Mouse (Mus musculus) heart, embryonic 12.5 days (tissue): Measurements from ENCODE around the gene Arl3. TPM values are rescaled to one million over a fixed set of nuclear protein-coding genes. Genes with fewer than 3 reads are reported as not detected.
"Not testable (repeated sequence)": the region's sequence is repeated elsewhere in the genome, so short reads cannot be mapped to it uniquely, and the experiment has no call there.

Experiments used
- ATAC-seq: fragments of 200-750 bp; cut with Nextera tagmentation; 2 replicates; pipeline ENCODE4 v1.8.0; 2017; ENCODE audit warnings: moderate TSS enrichment, moderate library complexity; ENCODE audit not compliant: insufficient number of reproducible peaks, low FRiP score
- H3K27ac ChIP-seq: fragments of 300-500 bp; sonication (generic); 2 replicates; pipeline ENCODE4 v1.5.1; 2016; ENCODE audit warnings: mild to moderate bottlenecking, moderate library complexity; ENCODE audit not compliant: poor library complexity, severe bottlenecking
- H3K27me3 ChIP-seq: fragments of 300-500 bp; sonication (generic); replicated peaks from 2 replicates; pipeline ENCODE4 v1.6.1; 2016; ENCODE audit warnings: mild to moderate bottlenecking, moderate library complexity
- H3K36me3 ChIP-seq: fragments of 300-500 bp; sonication (generic); 2 replicates; pipeline ENCODE4 v1.6.1; 2016; ENCODE audit warnings: mild to moderate bottlenecking, moderate library complexity
- H3K4me1 ChIP-seq: fragments of 300-500 bp; sonication (generic); replicated peaks from 2 replicates; pipeline ENCODE4 v1.6.1; 2016; ENCODE audit warnings: mild to moderate bottlenecking
- H3K4me2 ChIP-seq: fragments of 300-500 bp; sonication (generic); 2 replicates; pipeline ENCODE4 v1.6.1; 2016; ENCODE audit warnings: mild to moderate bottlenecking, moderate library complexity
- H3K4me3 ChIP-seq: fragments of 300-500 bp; sonication (generic); 2 replicates; pipeline ENCODE4 v1.5.1; 2016; ENCODE audit warnings: mild to moderate bottlenecking
- H3K9ac ChIP-seq: fragments of 300-500 bp; sonication (generic); 2 replicates; pipeline ENCODE4 v1.6.1; 2016; ENCODE audit warnings: mild to moderate bottlenecking, moderate library complexity
- H3K9me3 ChIP-seq: fragments of 300-500 bp; sonication (generic); replicated peaks from 2 replicates; pipeline ENCODE4 v1.6.1; 2016; ENCODE audit warnings: mild to moderate bottlenecking, moderate library complexity
- WGBS: fragments of 180-500 bp; shearing (Covaris S2); methylation state at CpG from one replicate; pipeline ENCODE4 v1.1.7; 2016; 5-methylcytosine and 5-hydroxymethylcytosine counted together
- polyA plus RNA-seq: library from polyadenylated mRNA; unstranded; fragments of >200 nt; fragmentation: Nextera tagmentation; extraction: Ambion mirVana; gene quantifications from 2 replicates; pipeline ENCODE4 v1.2.1, GENCODE M21; 2016

The Arl3 gene
- polyA plus RNA-seq, 1 experiment from 2014 or later = 94.4 TPM

DNA sequence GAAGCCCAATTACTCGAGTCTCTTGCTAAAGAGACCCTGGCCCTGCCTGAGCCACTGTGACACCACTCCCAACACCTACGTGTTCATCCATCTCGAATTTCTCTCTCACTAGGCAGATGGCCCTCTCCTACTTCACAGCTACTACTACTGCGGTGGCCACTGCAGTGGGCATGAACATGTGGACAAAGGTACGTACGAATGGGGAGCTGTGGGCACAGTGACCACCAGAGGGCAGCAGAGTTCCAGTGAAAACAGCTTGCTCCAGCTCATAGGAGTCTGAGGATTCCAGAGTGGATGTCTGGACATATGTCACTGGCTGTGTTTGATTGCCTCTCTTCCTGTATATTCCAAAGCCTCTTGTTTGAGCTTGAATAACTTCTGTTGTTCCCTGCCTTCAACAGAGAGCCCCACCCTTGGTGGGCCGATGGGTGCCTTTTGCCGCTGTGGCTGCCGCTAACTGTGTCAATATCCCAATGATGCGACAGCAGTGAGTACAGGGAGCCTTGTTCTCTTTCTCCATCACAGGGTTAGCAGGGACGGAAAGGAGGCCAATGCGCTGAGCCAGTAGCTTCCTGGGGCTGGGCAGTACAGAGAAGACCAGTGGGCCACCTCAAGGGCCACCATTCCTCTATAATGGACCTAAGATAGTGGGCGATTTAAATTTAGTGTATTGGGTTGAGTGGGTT lies 15.0 kb upstream of the Arl3 start:
- ATAC-seq = 0 out of 2 replicates have a peak, but pooled peaks have one; percentile 20
- H3K9me3 ChIP-seq = no peaks in the 10 kb centered on the region
- no peak overlapping the region for H3K27ac ChIP-seq
- H3K9ac ChIP-seq = no peak overlapping the region
- H3K4me1 ChIP-seq = peaks cover 6% of the 10 kb centered on the region; the same call in 1 of the 2 replicates
- H3K27me3 ChIP-seq = no peaks in the 10 kb centered on the region
- H3K4me2 ChIP-seq = no peak overlapping the region
- 62% methylated on average over 13 of the region's 13 CpGs for WGBS
- H3K36me3 ChIP-seq = peaks cover 36% of the 10 kb centered on the region
- no peak overlapping the region for H3K4me3 ChIP-seq

DNA sequence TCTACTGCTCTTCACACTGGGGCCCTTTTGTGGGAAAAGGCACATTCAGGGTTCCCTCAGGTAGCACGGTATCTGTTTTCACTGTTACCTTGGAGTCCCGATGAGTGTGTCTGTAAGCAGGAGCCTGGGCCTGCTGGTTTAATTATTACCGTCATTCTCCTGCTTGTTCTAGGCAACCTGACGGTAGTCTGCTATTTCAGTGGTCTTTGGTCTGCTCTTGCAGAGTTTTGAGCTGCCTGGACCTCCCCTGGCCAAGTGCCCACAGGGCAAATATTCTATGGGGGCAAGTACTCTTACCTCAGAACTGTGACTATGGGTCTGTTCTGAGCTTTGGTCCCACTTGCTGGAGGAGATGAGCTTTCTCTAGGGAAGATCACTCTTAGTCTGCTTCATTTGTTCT lies 2.2 kb upstream of the Arl3 start:
- H3K4me1 ChIP-seq = peaks cover 35% of the 10 kb centered on the region
- H3K9ac ChIP-seq = no peak overlapping the region
- H3K9me3 ChIP-seq = no peaks in the 10 kb centered on the region
- H3K27ac ChIP-seq = no peak overlapping the region
- WGBS = 57% methylated on average over 4 of the region's 4 CpGs
- H3K4me3 ChIP-seq = no peak overlapping the region
- no peaks in the 10 kb centered on the region; the same call in 1 of the 2 replicates for H3K36me3 ChIP-seq
- no peak for ATAC-seq
- H3K4me2 ChIP-seq = no peak overlapping the region
- no peaks in the 10 kb centered on the region for H3K27me3 ChIP-seq

DNA sequence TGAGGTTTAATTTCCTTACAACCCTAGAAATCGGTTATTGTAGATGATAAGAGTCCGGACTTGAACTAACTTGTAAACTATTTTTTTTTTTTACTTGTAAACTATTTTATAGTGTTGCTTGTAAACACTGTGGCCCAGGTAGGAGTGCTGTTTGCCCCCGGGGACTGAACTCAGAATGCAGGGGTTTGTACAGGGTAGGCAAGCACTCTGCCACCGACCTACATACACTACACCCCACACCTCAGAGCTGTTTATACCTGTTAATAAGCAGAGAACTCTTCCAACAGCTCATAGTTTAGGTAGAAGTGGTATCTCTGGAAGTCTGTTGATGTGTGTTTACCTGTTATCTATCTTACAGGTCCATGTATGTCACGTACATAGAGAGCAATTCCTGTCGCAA lies 992 bp upstream of the Arl3 start:
- Histone ChIP-seq H3K27ac (no peak overlapping the region), H3K9me3 (no peaks in the 10 kb centered on the region), H3K4me2 (peak overlapping the region; percentile 96), H3K36me3 (no peaks in the 10 kb centered on the region; the same call in 1 of the 2 replicates), H3K4me1 (peaks cover 27% of the 10 kb centered on the region), H3K9ac (peak overlapping the region; percentile 83; the same call in 1 of the 2 replicates), H3K4me3 (peak overlapping the region; percentile 87), H3K27me3 (no peaks in the 10 kb centered on the region)
- no peak for ATAC-seq
- WGBS = 45% methylated on average over 6 of the region's 6 CpGs

DNA sequence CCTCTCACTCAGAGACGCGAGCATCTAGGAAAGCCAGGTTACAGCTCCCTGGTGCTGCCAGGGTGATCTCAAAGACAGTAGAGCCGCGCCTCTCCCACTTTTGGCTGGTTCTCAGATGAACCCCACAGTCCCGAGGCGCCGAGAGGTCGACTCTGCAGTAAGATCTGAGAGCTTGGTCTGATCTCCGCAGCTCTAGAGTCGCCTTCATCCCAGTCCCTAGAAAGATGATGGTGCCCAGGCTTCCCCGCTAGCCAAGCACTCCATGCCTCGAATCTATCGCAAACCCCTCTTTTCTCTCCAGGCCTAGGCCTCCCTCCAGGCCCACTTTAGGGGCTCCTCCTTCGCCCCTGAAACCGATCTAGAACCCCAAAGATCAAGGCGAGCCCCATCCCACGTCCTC lies 450 bp downstream of the Arl3 start:
- Histone ChIP-seq H3K4me2 (peak overlapping the region; percentile 96), H3K4me3 (peak overlapping the region; percentile 87), H3K9ac (peak overlapping the region; percentile 82), H3K27ac (peak overlapping the region; percentile 43), H3K36me3 (no peaks in the 10 kb centered on the region; the same call in 1 of the 2 replicates), H3K4me1 (peaks cover 16% of the 10 kb centered on the region), H3K9me3 (0 out of 2 replicates have a peak, but pooled peaks cover 2% of the 10 kb centered on the region), H3K27me3 (no peaks in the 10 kb centered on the region)
- peak; percentile 22 for ATAC-seq
- WGBS = under 1% methylated on average over 17 of the region's 17 CpGs

DNA sequence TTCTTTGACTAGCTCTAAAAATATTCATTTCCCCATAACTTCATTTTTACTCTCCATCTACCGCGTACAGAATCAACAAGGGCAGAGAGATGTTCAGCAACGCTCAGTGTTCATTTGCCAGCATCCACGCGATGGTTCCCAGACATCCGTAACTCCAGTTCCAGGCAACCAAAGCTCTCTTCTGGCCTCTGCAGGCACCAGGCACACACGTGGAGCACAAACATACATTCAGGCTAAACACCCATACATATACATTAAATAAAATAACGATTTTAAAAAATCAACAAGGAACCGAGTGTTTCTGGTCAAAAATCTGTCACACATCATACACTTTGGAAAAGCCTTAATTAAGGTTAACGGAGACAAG lies 1.1 kb downstream of the Arl3 start:
- Histone ChIP-seq H3K27me3 (no peaks in the 10 kb centered on the region), H3K27ac (no peak overlapping the region), H3K4me3 (peak overlapping the region; percentile 87), H3K9ac (peak overlapping the region; percentile 82), H3K36me3 (no peaks in the 10 kb centered on the region; the same call in 1 of the 2 replicates), H3K4me2 (peak overlapping the region; percentile 96), H3K9me3 (0 out of 2 replicates have a peak, but pooled peaks cover 3% of the 10 kb centered on the region), H3K4me1 (peaks cover 16% of the 10 kb centered on the region)
- ATAC-seq = no peak
- WGBS = 29% methylated on average over 10 of the region's 10 CpGs

DNA sequence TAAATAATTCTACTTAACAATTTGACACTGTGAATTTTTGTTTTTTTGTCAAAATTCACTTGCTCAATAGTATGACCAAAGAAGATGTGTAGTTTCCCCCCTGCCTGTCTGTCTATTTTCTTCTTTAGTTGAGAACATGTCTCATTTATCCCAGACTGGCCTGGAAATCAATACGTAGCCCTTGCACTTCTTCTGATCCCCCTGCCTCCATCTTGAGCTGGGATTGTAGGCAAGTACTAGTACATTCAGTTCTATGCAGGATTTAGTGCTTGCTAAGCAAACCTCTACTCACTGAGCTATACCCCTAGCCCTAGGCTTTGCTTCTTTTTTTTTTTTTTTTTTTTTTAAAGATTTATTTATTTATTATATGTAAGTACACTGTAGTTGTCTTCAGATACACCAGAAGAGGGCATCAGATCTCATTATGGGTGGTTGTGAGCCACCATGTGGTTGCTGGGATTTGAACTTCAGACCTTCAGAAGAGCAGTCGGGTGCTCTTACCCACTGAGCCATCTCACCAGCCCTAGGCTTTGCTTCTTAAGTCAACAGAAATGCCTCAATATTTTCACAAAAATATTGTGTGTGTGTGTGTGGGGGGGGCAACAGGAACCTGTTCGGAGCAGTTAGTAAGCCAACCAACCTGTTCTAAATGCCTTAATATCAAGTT lies 1.7 kb downstream of the Arl3 start:
- not testable (repeated sequence) for H3K36me3 ChIP-seq, ATAC-seq, H3K9ac ChIP-seq, H3K27me3 ChIP-seq, H3K9me3 ChIP-seq, H3K27ac ChIP-seq
- Histone ChIP-seq H3K4me3 (peak overlapping the region; percentile 87; the same call in 1 of the 2 replicates), H3K4me1 (peaks cover 16% of the 10 kb centered on the region), H3K4me2 (peak overlapping the region; percentile 96)
- 84% methylated on average over 3 of the region's 3 CpGs for WGBS

DNA sequence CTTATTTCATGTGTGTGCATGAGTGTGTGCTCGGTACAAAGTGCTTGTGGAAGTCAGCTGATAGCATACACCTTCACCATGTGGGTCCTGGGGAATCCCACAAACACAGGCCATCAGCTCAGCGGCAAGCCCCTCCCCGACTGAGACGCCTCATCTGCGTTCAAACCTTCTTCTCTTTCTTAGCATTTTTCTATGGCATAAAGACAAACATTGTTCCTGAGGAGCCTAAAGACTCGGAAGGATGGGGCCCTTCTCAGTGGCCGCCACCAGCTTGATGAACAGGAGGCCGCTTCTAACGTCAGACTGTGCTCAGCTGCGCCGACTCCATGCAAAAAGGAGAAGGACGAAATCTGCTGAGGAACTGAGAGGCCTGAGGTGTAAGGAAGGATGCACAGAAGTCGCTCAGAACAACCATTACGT lies 8.9 kb downstream of the Arl3 start:
- no peak for ATAC-seq

DNA sequence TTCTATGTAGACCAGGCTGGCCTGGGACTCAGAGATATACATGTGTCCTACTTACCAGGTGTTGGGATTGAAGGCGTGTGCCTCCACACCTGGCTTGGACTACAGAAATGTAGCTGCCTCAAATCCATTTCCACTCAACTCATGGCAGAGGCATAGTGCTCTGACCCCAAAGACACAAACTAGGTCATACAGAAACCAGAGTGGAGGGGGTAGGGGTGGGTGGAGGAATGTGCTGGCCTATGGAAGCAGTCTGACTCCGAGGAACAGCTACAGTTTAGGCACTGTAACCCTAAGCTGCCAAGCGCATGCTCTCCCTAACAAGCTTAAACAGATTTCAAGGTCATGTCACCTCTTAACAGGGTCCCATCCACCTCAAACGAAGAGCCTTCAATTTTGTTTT lies 9.4 kb downstream of the Arl3 start:
- Histone ChIP-seq H3K4me3 (no peak overlapping the region), H3K36me3 (peaks cover 10% of the 10 kb centered on the region), H3K9ac (no peak overlapping the region), H3K27ac (peak overlapping the region; percentile 54; the same call in 1 of the 2 replicates), H3K27me3 (no peaks in the 10 kb centered on the region), H3K4me2 (no peak overlapping the region), H3K9me3 (0 out of 2 replicates have a peak, but pooled peaks cover 3% of the 10 kb centered on the region), H3K4me1 (peaks cover 13% of the 10 kb centered on the region)
- 57% methylated on average over 4 of the region's 4 CpGs for WGBS
- no peak for ATAC-seq

More for the DNA sequence above, 8.9 kb downstream of the Arl3 start:
- Histone ChIP-seq H3K4me1 (peaks cover 13% of the 10 kb centered on the region), H3K27ac (peak overlapping the region; percentile 54; the same call in 1 of the 2 replicates), H3K9me3 (0 out of 2 replicates have a peak, but pooled peaks cover 3% of the 10 kb centered on the region), H3K27me3 (no peaks in the 10 kb centered on the region), H3K9ac (no peak overlapping the region), H3K4me2 (no peak overlapping the region), H3K36me3 (peaks cover 10% of the 10 kb centered on the region), H3K4me3 (no peak overlapping the region)
- WGBS = 78% methylated on average over 14 of the region's 14 CpGs

DNA sequence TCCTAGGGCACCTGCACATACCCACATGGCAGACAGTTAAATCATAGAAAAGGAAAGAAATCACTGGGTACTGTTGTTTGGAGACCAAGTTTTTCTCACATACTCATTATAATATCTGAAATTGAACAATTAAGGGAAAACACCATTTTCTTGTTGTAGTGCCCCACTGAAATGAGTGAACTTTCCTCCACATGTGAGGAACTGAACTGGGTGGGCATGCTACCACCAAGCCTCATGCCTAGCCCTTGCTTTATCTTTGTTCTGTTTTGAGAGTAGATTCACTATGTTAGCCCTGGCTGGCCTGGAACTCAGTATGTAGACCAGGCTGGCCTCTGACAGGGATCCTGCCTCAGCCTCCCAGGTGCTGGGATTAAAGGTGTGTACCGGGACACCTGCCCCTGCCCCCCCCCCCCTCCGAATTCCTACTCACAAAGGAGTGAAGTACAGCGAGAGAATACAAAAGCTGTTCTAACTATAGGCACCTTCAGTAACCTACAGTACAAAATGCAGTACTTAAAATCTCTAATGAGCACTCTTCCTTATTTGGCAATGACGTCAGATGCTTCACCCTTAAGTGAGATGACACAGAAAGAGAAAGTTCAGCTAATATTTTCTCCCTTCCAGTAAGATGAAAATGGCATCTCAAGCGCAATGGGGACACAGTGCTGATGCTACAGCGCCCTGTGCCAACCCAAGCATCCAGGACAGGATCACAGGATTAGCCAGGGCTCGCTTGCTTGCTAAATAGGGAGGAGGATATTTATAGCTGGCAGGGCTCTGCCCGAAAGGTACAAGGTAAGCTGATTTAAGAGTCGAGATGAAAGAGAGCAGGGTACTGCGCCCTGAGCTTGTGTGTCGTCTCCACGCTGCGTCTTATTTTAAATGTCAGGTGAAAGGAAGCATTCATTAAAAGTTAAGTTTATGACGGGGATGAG lies 10.2 kb downstream of the Arl3 start:
- Histone ChIP-seq H3K27me3 (no peaks in the 10 kb centered on the region), H3K9ac (no peak overlapping the region), H3K4me2 (peak overlapping the region; percentile 30), H3K4me1 (peaks cover 13% of the 10 kb centered on the region), H3K9me3 (0 out of 2 replicates have a peak, but pooled peaks cover 3% of the 10 kb centered on the region), H3K4me3 (no peak overlapping the region), H3K27ac (peak overlapping the region; percentile 59), H3K36me3 (peaks cover 10% of the 10 kb centered on the region)
- ATAC-seq = no peak
- 63% methylated on average over 14 of the region's 14 CpGs for WGBS

DNA sequence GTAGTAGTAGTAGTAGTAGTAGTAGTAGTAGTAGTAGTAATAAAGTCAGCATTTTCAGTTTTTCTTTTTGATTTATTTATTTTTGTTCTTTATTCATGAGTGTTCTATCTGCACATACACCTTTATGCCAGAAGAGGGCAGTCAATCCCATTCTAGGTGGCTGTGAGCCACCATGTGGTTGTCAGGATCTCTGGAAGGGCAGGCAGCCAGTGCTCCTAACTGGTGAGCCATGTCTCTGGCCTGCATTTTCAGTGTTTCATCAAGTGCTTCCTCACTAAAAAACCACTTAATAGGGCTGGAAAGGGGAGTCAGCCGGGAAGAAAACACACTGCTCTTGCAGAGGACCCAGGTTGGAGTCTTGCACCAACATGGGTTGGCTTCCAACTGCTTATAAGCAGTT lies 10.9 kb downstream of the Arl3 start:
- H3K4me1 ChIP-seq = peaks cover 13% of the 10 kb centered on the region
- H3K27me3 ChIP-seq = no peaks in the 10 kb centered on the region
- 38% methylated on average over 1 of the region's 1 CpGs for WGBS
- peak overlapping the region; percentile 59; the same call in 1 of the 2 replicates for H3K27ac ChIP-seq
- no peaks in the 10 kb centered on the region for H3K9me3 ChIP-seq
- peaks cover 12% of the 10 kb centered on the region for H3K36me3 ChIP-seq
- no peak overlapping the region for H3K4me3 ChIP-seq
- H3K4me2 ChIP-seq = no peak overlapping the region
- no peak for ATAC-seq
- no peak overlapping the region for H3K9ac ChIP-seq
